Mouse (Mus musculus): ENCODE data around the gene Nme9. TPM values are rescaled to one million over a fixed set of nuclear protein-coding genes. Genes with fewer than 3 reads are reported as not detected.

The Nme9 gene
- total RNA-seq (2015; ENCODE audit: low replicate concordance) = not detected in 2 replicates
- not detected in 2 replicates for total RNA-seq (2017; ENCODE audit: low replicate concordance)

DNA sequence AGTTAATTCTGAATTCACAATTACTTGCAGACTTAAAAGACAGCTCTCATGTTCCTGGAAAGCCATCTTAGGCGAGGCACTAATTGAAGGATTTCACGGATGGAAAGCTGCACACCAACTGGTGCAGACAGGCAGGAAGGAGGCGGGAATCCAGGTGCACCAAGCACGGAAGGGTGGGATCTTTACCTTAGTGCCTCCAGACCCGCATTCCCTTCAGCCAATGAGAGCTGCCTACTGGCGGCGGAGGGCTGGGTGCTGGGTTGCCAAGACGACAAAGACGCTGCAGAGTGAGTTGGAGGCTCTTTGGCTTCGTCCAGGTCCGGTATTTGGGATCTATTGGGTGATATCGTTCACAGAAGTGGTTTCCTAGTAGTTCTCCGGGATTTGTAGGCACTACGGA is at the start of gene Nme9:
Gene Nme9 (plus strand): TSS at position 315 of the 400 bp plus-strand sequence.
- ATAC-seq (replicated peaks; ENCODE audit: low FRiP score, poor library complexity, severe bottlenecking) = no peak

DNA sequence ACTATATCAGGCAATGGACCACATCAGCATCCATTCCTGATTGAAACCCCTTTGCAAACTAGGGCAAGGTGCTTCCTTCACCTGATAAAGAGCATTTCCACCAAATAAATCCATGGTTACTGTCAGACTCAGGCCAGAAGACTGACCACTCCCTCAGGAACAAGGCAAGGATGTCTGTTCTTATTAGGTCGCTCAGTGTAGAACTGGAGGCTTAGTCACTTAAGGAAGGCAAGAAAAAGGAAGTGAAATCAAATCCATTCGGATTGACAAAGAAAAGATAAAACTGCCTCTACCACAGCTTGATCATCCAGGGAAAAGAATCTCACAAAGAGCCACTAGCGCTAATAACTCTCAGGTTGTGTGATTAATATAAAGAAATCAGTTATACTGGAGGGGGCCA is 42.0 kb upstream of the Nme9 start:
- no peak for ATAC-seq (replicated peaks; ENCODE audit: low FRiP score, poor library complexity, severe bottlenecking)

DNA sequence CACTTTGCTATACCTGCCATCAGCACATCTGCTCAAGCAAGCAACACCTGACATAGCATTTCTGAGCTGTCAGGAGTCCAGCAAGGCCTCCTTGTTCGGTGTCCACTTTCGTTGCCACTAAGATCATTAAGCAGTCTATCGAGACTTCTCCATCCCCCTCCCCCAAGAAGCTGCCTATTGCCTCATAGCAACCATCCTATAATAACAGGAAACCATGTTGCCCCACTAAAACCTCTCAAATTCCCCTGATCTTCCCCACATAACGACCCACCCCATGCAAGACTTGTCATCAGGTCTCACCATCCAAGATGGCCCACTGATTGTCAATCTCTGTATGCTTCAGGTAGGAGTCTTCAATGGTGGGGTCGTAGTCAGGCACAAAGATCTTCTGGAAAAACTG is 40.2 kb upstream of the Nme9 start:
- no peak for ATAC-seq (replicated peaks; ENCODE audit: low FRiP score, poor library complexity, severe bottlenecking)

DNA sequence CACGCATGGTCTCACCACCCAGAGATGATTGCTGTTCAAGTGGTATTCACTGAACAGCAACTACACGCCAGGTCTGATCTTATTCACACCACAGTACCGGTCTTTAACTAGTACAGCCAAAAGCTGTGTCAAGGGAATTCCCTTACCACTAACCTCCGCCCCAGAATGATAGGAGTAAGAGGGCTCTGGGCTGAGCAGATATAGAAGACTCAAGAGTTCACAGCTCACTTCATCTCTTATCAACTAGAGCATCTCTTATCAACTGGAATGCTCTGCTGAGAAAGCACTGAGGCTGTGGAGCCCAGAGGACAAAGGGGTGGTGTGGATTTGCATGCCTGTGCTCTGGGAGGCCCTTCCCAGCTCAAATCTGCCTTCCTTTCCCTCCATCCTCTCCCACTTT is 39.5 kb upstream of the Nme9 start:
- no peak for ATAC-seq (replicated peaks; ENCODE audit: low FRiP score, poor library complexity, severe bottlenecking)

DNA sequence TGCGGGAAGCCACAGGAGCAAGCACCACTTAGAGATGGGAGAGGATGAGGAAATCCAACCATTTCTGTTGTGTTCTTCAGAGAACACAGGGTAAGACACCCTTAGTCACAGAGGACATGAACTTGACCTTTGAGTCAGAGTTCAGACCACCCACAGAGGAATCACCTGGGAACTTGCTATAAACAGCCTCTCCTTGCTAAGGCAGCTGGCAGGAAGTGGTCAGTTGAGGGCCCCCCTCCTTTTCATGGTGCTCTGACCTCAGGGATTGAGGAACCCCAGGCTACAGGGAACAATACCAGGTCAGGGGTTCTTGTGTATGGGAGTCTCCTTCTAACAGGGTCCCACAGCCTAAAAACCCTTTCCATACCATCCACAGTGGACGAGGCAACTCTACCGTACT is 34.5 kb upstream of the Nme9 start:
- ATAC-seq (replicated peaks; ENCODE audit: low FRiP score, poor library complexity, severe bottlenecking) = no peak

DNA sequence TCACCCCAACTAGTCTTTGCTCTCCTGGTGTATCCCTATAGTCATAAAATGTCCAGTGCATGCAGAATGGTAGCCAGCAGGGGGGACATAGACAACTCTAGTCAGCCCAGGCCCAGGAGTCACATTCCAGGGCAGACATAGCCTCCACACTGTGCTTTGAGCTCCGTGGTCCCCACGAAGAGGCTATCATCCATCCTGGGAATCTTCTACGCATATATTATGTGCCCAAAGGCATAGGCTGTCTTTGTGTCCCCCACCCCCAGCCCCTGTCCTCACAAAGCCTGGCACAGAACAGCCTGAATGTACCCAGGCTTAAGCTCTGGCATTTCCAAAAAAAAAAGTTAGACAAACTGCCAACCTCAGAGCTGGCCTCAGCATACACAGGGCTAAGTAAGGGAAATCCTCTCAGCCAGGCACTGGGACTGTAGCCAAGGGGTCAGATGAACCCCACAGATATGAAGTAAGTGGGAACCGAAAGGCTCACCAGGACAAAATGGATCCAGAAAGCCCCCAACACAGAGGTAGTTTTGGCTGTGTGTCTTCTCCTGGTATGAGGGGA is 33.9 kb upstream of the Nme9 start:
- no peak for ATAC-seq (replicated peaks; ENCODE audit: low FRiP score, poor library complexity, severe bottlenecking)

DNA sequence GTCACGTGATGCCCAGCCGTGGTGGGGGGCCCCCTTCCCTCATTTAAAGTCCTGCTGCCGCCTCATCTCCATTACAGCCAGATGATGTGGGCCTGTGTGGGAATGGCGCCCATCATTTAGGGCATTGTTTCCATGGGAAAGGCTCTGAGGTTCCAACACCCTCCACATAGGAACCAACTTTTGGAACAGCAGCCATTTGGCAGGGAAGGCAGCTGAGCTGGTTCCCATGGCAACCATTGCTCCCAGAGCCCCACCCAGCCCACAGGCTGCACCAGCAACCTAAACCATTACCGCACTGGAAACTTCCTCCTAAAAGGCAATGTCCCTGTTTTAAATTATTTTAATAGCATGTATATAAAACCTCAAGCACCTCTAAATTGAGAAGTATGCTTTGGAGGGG is 32.9 kb upstream of the Nme9 start:
- no peak for ATAC-seq (replicated peaks; ENCODE audit: low FRiP score, poor library complexity, severe bottlenecking)

DNA sequence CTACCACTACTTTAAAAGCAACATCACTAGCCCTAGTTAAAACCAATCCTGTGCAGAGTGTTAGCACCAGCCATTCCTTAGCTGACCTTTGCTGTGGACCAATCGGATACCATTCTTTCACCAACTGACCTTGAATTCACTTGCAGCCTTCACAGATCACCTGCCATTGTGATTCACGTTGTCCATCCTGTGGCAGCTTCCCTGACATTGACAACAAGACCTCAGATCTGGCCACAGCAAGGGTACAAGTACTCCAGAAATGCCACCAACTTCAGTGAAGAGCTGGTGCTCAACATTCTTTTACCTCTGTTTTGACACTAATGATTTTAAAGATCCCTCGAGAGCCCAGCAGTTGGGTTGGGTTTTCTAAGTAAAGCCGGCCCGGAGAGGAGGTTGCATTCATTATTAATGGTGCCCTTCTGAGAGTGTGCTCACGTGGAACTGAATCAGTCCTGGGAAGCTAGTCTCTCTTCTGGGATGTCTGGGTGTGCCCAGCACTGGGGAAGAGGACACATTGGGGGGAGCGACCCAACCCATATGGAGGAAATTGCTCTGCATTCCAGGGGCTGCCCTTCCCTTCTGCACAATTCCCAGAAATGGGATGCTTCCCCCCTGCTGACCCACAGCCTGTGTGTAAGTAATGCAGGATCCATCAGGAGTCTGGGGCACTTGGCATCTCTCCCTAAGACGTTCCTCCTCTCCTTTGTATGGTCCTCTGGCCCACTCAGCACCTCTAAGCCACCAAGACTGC is 31.1 kb upstream of the Nme9 start:
- no peak for ATAC-seq (replicated peaks; ENCODE audit: low FRiP score, poor library complexity, severe bottlenecking)

DNA sequence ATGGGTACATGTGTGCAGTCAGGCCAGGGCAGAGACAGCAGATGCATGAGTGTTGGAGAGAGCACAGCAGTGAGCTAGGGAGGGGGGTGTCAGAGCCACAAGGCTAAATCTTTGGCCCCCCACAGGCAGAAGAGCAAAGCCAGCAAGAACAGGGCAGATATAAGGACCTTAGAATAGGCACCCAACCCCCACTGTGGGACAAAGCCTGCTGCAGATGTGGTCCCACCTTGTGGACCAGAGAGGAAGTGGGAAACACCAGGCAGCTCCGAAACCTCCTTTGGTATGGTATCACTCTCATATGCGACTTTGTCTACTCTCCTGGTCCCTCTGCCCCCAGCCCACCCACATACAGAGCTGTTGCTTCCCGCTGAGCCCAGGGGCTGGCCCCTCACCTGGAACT is 29.4 kb upstream of the Nme9 start:
- ATAC-seq (replicated peaks; ENCODE audit: low FRiP score, poor library complexity, severe bottlenecking) = no peak

DNA sequence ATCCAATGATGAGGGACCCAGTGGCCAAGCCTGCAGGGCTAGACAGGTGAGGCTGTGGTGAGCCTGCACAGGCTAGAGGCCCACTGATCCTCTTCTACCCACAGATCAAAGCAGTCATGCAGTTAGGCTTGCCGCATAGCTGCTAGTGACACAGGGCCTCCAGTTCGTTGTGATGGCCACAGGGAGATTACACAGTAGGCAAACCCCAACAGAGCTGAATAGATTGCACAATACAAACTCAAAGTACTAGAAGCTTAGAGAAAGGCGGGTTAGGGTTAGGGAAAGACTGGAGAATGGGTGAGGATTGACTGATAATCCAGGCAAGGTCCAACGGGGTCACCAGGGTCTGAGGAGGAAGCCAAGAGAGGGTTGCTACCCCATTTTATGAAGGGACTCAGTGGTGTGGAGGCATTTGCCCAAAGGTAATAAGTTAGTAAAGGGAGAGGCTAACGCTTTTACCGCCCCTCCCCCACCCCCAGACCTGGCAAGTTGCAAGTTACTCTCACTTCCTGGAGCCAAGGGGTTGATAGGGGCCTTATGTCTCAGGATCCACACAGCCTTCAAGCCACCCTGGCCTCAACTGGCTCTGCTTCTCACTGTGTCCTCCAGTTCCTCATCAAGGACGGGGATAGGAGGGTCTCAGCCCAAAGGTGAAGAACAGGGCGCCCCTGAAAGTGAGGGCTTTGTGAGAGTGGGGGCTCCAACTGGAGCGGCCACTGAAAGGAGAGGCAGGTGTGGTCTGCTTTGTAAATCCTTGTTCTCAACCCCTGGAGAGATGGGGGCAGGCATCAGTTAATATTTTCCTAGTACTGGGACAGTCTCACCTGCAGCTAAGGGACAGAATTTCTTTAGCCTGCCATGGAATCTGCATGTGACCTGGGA is 27.3 kb upstream of the Nme9 start:
- no peak for ATAC-seq (replicated peaks; ENCODE audit: low FRiP score, poor library complexity, severe bottlenecking)

DNA sequence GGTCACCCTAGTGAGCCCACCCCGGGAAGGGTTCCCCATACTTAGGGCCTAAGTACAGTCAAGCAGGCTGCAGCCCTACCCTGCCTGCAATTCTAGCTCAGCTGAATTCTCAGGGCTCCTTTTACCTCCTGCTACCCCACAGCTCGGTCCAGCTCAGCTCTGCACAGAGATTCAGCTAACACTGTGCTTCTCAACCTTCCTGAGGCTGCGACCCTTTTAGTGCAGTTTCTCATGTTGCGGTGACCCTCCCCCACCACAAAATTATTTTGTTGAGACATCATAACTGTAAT is 26.8 kb upstream of the Nme9 start:
- no peak for ATAC-seq (replicated peaks; ENCODE audit: low FRiP score, poor library complexity, severe bottlenecking)

DNA sequence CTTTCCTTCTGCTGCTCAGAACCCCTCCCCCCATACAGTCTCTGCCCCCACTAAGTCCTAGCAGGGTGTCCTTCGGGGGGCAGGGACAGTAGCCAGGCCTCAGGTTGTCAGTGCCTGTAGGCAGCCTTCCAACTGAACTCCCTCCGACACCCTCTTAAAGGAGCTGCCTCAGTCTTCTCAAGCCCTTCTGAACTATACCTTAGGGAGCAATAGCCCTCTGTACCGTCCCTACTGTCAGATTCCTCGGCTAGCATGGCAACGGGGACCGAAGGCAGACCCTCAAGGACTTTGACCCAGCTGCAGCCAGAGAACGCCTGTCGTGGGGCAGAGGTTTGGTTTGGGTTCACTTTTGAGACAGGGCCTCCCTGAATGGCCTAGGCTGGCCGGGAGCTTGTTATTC is 26.0 kb upstream of the Nme9 start:
- ATAC-seq (replicated peaks; ENCODE audit: low FRiP score, poor library complexity, severe bottlenecking) = no peak

DNA sequence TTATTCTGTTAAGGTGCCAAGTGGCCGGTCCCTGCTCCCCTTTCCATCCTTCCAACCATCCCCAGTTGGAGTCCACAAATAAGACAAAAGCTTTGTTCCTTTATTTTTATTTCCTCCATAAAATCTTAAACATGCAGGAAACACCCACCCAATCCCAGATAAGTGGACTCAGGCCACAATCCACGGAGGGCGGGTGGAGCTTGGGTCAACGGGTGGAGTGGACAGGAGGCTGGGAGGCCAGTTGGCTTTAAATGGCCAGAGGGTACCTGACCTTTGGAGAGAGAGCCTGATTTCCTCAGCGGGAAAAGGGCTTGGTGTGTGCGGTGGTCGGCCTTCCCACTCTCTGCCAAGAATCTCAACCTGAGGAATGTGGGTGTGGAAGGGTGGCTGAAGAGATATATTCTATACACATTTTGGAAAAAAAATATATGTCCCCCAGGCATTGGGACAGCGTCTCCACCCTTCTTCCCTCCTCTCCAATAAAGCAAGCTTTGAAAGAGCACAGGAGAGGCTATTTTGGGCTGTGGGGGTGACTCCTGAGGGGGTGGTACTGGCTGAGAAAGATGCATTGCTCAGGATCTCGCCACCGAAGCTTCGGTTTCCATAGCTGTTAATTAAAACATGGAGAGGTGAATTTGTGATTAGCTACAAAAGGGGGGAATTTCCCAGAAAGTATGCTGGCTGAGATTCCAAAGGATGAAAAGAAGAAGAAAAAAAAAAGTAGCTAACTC is 22.5 kb upstream of the Nme9 start:
- no peak for ATAC-seq (replicated peaks; ENCODE audit: low FRiP score, poor library complexity, severe bottlenecking)

DNA sequence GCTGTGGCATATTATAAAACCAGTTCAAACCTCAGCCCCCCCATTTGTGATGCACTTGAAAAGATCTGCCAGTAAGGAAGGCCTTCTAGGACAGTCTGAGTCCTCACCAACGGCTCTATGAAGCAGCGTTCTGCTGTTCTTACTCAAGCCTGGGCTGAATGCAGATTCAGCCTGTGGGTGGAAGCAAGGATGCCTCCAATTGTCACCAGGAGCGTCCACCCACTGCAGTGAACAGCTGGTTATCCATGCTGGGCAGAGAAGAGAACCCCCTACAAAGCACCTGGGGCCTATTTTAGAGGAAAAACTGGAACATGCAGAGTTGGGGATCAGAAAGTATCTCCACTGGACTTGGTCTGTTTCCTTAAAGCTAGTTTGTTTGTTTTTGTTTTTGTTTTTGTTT is 21.4 kb upstream of the Nme9 start:
- ATAC-seq (replicated peaks; ENCODE audit: low FRiP score, poor library complexity, severe bottlenecking) = no peak

DNA sequence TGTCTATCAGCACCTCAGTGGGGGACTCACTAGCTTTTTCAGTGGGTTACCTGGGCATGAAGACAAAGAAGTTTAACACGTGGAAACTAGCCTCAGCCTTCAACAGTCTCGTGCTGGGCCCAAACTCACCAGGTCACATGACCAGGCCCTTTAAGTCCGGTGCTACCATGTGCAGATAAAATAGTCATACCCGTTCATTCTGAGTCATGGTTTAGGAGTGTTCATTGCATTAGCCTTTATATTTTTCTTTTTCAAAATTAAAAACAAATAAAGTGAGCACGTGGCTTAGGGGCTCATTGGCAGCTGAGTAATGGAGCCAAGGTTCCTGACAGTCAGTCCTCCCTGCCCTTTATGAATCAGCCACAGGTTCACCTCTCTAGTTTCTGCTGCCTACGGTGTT is 20.5 kb upstream of the Nme9 start:
- ATAC-seq (replicated peaks; ENCODE audit: low FRiP score, poor library complexity, severe bottlenecking) = no peak

DNA sequence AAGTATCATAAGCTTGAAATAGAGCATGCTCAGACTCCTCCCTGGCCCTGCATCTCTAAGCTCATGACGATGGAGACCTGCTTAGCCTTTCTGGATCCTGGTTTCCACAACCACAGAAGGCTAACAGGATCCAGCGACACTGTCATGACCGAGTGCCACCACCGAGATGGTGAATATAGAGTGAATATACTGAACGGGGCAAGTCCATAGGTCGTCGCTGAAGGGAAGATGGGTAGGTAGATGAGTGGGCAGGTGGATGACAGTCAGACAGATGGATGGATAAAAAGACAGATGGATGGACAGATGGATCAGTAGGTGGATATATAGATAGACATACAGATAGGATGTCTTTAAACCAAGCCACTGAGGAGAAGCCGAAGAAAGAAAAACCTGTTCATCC is 19.9 kb upstream of the Nme9 start:
- no peak for ATAC-seq (replicated peaks; ENCODE audit: low FRiP score, poor library complexity, severe bottlenecking)

DNA sequence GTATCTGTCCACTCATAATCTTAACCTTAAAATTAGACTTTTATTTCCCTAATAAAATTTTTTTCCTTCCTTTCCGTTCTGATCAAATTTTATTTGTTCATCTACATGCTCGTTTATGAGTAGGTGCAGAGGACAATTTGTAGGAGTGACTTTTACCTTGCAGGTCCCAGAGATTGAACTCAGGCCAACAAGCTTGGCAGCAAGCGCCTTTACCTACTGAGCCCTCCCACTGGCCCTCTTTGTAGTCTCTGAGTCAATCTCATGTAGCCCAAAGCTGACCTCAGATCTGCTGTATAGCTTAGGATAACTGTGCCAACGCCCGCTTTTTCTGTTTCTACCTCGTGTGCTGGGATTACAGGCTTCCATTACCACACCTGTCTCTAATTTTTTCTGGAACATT is 19.3 kb upstream of the Nme9 start:
- ATAC-seq (replicated peaks; ENCODE audit: low FRiP score, poor library complexity, severe bottlenecking) = no peak

DNA sequence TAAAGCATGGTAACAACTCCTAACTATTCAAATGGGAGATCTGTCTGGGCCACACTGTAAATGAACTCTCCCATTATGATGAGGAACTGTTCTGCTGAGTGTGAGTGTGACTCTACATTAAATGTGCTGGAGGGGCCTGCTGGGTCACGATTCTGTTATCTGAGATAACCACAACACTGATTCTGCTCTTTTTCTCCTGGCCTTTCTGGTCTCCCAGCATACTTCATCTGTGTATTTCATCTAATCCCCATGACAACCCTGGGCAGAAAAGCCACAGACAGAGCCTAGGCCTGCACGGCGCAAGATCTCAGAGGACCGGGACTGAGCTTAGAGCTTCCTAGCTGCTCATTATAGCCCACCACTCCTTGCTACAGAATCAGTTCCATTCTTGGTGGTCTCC is 18.8 kb upstream of the Nme9 start:
- no peak for ATAC-seq (replicated peaks; ENCODE audit: low FRiP score, poor library complexity, severe bottlenecking)

DNA sequence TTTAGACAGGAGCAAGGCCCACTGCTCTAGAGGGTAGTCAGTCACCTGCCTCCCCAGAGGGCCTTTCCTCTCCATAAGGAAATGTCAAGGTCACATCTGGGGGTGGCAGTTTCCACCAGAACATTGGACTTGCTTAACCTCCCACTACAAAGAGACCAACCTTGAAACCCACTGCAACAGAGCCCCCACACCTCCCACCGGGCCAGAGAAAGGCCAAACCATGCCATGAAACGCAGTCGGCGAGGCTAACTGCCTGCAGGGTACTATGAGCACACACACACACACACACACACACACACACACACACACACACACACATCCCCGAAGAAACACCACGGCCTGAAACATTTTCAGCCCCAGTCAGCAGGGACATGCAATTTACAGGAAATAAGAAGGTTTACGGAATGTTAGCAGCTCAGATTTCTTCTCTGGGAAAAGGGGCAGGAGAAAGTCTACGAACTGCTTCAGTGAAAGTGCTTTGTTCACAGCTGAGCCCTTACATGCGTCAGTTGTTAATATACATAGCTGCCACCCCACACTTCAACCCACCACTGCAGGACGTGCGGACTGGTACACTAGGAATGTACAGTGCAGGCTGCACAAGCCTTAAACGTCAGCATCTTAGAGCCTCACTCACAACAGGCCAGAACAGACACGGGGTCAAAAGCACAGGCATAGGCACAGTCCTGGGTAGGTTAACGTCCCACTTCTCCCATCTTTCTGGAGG is 16.2 kb upstream of the Nme9 start:
- ATAC-seq (replicated peaks; ENCODE audit: low FRiP score, poor library complexity, severe bottlenecking) = no peak

DNA sequence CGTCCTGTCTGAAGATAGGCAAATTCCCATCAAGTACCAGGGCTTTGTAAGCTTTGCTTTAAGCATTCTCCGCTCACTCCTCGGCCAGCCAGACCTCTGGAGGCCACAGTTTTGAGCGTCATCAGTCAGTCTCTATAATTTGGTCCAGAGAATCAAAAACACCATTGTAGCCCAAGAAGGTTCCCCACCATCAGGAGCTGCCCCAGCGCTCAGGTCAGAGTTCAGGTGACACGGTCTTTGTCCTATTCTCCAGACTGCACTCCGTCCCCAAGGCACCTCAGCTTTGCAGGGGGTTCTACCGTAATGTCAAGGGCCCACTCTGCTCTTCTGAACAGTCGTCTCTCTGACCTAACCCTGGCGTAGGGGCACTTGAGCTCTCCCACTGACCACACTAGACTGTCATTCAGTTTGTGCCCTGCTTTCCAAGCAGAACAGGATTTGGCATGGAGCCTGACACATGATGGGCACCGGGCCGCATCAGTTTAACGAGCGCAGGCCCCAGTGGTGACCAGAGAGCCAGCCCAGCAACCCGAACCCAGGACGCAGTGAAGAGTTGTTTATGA is 15.6 kb upstream of the Nme9 start:
- no peak for ATAC-seq (replicated peaks; ENCODE audit: low FRiP score, poor library complexity, severe bottlenecking)

Measured in erythroblast, adult 5-6 weeks (primary cell).